Mouse (Mus musculus) C2C12 (cell line): ENCODE results near the gene Mx1. TPM values are rescaled to one million over a fixed set of nuclear protein-coding genes. Genes with fewer than 3 reads are reported as not detected.

Source experiments
- H3K27me3 ChIP-seq: one replicate; pipeline ENCODE4 v1.6.1; 2011; ENCODE audit not compliant: control insufficient read depth, insufficient read depth, insufficient read length
- H3K36me3 ChIP-seq: one replicate; pipeline ENCODE4 v1.6.1; 2011; ENCODE audit not compliant: control insufficient read depth, insufficient read depth
- H3K4me3 ChIP-seq: one replicate; pipeline ENCODE4 v1.5.1; 2011; ENCODE audit warnings: mild to moderate bottlenecking, control low read depth; ENCODE audit not compliant: poor library complexity, insufficient read depth, severe bottlenecking
- H3K79me2 ChIP-seq: one replicate; pipeline ENCODE4 v1.6.1; 2011; ENCODE audit not compliant: control insufficient read depth, insufficient read depth
- H3K79me3 ChIP-seq: one replicate; pipeline ENCODE4 v1.6.1; 2011; ENCODE audit warnings: low read depth, control low read depth
- H3ac ChIP-seq: one replicate; pipeline ENCODE3; 2011; ENCODE audit warnings: low read depth; ENCODE audit not compliant: control insufficient read depth, insufficient read length
- CEBPB ChIP-seq: IDR thresholded peaks from one replicate; pipeline ENCODE4 v1.6.1; 2011; ENCODE audit warnings: low read depth, mild to moderate bottlenecking, control low read depth, moderate library complexity
- CTCF ChIP-seq: IDR thresholded peaks from one replicate; pipeline ENCODE4 v1.5.1; 2011; ENCODE audit not compliant: control insufficient read depth, insufficient read depth, insufficient read length
- FOSL1 ChIP-seq: IDR thresholded peaks from one replicate; pipeline ENCODE4 v1.8.0; 2011; ENCODE audit warnings: mild to moderate bottlenecking, low read length; ENCODE audit not compliant: poor library complexity, insufficient read depth, severe bottlenecking
- MAX ChIP-seq: IDR thresholded peaks from one replicate; pipeline ENCODE4 v1.6.1; 2011; ENCODE audit warnings: mild to moderate bottlenecking, control low read depth
- MYOD1 ChIP-seq: IDR thresholded peaks from one replicate; pipeline ENCODE4 v1.6.1; 2011; ENCODE audit warnings: low read depth; ENCODE audit not compliant: control insufficient read depth, insufficient read length
- MYOG ChIP-seq: IDR thresholded peaks from one replicate; pipeline ENCODE4 v1.6.1; 2011; ENCODE audit not compliant: control insufficient read depth, insufficient read length; ENCODE audit errors: extremely low read depth
- USF1 ChIP-seq: IDR thresholded peaks from one replicate; pipeline ENCODE4 v1.6.1; 2011; ENCODE audit warnings: low read depth, mild to moderate bottlenecking, control low read depth, moderate library complexity
- polyA plus RNA-seq: library from polyadenylated mRNA; unstranded; fragments of >200 nt; fragmentation: generic; extraction: Trizol; gene quantifications from one replicate; pipeline ENCODE4 v1.2.1, GENCODE M21; 2012; ENCODE audit warnings: missing spikeins

Mx1 gene
- polyA plus RNA-seq, 1 experiment: 0.06 TPM

DNA sequence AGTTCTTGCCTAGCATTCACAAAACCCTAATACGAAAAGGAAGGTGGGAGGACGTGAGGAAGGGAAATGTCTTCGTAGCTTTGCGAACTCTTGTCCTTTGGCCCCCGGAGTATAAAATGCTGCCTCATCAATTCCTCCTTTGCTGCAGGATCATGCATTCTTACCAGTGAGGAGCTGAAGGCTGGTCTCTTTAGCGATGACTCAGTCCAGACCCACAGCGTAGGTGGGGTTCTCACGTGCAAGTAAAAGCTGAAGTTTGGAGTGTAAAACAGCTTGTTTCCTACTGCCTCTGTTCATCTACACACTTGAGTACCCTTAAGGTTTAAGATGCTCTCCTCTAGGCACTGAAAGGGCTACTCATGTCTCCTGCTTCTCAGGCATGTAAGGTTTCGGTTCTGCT is 20.7 kb downstream of the Mx1 start:
- H3K36me3 ChIP-seq: no peaks in the 10 kb centered on the region
- H3K79me2 ChIP-seq: no peaks in the 10 kb centered on the region
- H3K79me3 ChIP-seq: no peaks in the 10 kb centered on the region
- H3K4me3 ChIP-seq: no peak overlapping the region
- TF ChIP-seq FOSL1 (no peak), MYOD1 (no peak), CTCF (no peak), MAX (no peak), USF1 (no peak), CEBPB (no peak), MYOG (no peak)
- no peak overlapping the region for H3ac ChIP-seq
- no peaks in the 10 kb centered on the region for H3K27me3 ChIP-seq

DNA sequence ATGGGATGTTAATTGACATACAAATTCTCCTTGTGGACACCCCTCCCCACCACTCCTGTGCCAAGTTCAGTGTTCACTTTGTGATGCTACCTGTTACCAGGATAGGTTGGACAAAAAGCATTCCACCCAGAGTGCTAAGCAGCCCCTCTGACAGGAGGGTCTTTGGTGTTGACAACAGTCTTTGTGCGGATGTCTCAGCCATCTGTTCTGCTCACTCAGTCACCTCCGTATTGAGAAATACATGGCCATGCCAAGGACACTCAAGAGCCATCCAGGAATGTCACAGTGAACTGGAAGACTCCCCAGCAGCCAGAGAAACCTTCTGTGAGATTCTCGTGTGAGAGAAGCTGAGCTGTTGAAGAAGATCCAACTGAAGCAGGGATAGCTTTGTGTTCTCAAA is 24.5 kb downstream of the Mx1 start:
- Histone ChIP-seq H3K79me2 (no peaks in the 10 kb centered on the region), H3ac (no peak overlapping the region), H3K36me3 (no peaks in the 10 kb centered on the region), H3K4me3 (no peak overlapping the region), H3K79me3 (no peaks in the 10 kb centered on the region), H3K27me3 (no peaks in the 10 kb centered on the region)
- TF ChIP-seq USF1 (no peak), MYOG (no peak), MAX (no peak), FOSL1 (no peak), CTCF (no peak), CEBPB (no peak), MYOD1 (no peak)

DNA sequence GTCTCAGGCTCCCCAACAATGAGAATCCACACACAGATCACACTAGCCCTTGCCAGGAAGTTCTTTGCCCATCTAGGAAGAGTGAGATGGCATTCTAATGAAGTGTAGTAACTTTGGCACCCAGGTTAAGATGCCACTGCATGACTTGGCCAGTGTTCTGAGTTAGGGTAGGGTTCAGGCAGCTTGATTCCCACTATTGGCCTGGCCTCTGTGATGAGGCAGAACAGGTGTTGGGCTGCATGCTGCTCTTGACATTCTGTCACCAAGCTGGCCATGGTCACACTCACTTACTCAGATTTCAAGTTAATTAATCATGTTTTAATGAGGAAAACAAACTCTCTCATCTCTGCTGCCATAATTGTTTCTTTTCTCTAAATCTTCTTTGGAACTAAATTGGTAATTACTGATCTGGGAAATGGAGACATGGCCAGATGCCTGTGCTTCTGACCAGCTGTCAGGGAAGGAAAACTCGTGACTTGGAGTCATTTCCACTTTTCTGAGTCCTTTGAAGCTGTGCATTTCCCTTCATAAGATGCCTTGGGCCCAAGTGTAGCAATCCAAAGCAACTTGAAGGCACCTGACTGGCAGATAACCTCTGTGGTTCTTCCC is 25.2 kb downstream of the Mx1 start:
- H3K4me3 ChIP-seq: no peak overlapping the region
- no peaks in the 10 kb centered on the region for H3K36me3 ChIP-seq
- no peaks in the 10 kb centered on the region for H3K79me3 ChIP-seq
- no peaks in the 10 kb centered on the region for H3K27me3 ChIP-seq
- peak; percentile 60 for TF ChIP-seq MYOD1
- no peak for TF ChIP-seq USF1
- no peak for TF ChIP-seq FOSL1
- TF ChIP-seq MYOG: no peak
- no peak overlapping the region for H3ac ChIP-seq
- H3K79me2 ChIP-seq: no peaks in the 10 kb centered on the region

DNA sequence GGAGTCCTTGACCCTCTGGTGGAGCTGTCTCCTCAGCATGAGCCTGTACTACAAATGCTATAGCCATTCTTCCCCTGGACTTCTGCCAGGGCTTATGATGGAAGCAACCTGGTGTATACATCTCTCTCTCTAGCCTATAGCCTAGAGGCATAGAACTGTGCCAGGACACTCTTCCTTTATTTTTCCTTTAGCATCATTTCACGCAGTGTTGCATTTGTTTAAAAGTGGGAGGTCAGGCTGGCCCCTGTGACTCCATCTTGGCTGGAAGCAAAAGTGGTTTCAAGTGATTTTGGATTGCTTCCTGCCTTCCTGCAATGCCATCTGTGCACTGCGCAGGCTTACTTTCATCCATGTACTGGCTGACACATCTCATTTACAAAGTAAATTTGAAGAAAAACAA is 28.5 kb downstream of the Mx1 start:
- TF ChIP-seq MYOD1: no peak
- TF ChIP-seq MYOG: no peak
- TF ChIP-seq FOSL1: no peak
- no peak for TF ChIP-seq MAX
- no peak for TF ChIP-seq CEBPB
- no peak for TF ChIP-seq USF1
- no peak for TF ChIP-seq CTCF
- H3K79me3 ChIP-seq: no peaks in the 10 kb centered on the region
- no peaks in the 10 kb centered on the region for H3K27me3 ChIP-seq

DNA sequence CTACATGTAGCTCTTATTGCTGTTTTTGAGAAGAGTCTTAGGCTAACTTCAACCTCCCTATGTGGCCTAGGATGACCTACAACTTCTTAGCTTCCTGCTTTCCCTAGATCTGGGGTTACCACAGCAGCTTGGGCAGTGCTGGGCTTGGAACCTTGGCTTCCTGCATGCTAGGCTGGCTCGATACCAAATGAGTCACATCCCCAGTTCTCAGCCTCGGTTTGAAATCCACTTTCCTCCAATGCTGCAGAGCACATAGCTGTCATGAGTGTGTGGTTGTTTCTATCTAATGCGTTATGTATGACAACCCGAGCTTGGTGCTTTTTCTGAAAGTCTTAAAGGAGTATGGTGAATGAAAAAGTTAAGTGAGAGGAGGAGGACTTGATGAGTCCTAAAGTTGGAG is 31.4 kb downstream of the Mx1 start:
- Histone ChIP-seq H3K4me3 (no peak overlapping the region), H3K79me3 (no peaks in the 10 kb centered on the region), H3K79me2 (no peaks in the 10 kb centered on the region), H3ac (no peak overlapping the region), H3K36me3 (no peaks in the 10 kb centered on the region), H3K27me3 (no peaks in the 10 kb centered on the region)
- TF ChIP-seq CTCF (no peak), CEBPB (no peak), MYOD1 (no peak), USF1 (no peak), MAX (no peak)

More for the DNA sequence above, 28.5 kb downstream of the Mx1 start:
- Histone ChIP-seq H3ac (no peak overlapping the region), H3K36me3 (no peaks in the 10 kb centered on the region), H3K4me3 (no peak overlapping the region), H3K79me2 (no peaks in the 10 kb centered on the region)

DNA sequence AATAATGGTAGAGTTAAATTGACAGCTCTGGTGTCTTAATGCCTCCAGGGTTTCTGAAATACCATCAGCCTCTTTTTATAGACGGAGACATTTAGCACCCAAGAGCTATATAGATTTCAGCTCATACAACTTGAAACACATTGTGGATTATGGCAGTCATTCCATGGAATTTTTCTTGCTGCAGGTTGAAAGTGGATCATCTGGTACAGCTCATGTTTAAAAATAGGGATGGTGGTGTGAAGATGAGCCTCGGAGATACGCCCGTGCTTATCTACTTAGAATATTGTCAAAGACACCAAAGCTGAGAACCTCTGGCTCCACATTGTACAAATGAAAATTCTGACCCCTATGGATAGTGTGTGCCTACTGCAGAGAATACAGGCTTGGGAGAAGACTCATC is 32.6 kb downstream of the Mx1 start:
- H3K79me3 ChIP-seq: no peaks in the 10 kb centered on the region
- no peaks in the 10 kb centered on the region for H3K36me3 ChIP-seq
- no peaks in the 10 kb centered on the region for H3K79me2 ChIP-seq
- no peak overlapping the region for H3ac ChIP-seq
- no peak overlapping the region for H3K4me3 ChIP-seq
- TF ChIP-seq CTCF (no peak), CEBPB (no peak), USF1 (no peak), MAX (no peak), MYOG (no peak), FOSL1 (no peak), MYOD1 (no peak)
- no peaks in the 10 kb centered on the region for H3K27me3 ChIP-seq
